Mouse (Mus musculus) kidney, adult 2 months (tissue): ENCODE measurements at regions not wholly inside any gene's neighbourhood (a gene's known extent, or its start where the extent isn't known, plus 50 kb on each side); places are given as distances from the start of the nearest gene placed in this dataset.

Experiments used
- CTCF ChIP-seq: fragments of 200-500 bp; conservative IDR thresholded peaks from 2 replicates; pipeline ENCODE4 v1.5.1; 2011; ENCODE audit warnings: low read depth, mild to moderate bottlenecking, control low read depth, low read length, moderate library complexity, mixed read lengths; ENCODE audit not compliant: insufficient read depth, insufficient read length
- POLR2A ChIP-seq: fragments of 200-500 bp; IDR thresholded peaks from one replicate; pipeline ENCODE4 v1.6.1; 2011; ENCODE audit warnings: low read depth, low read length, control low read depth

- TF ChIP-seq POLR2A (no peak), CTCF (no peak)
Observed at GRCm38 (mm10) chr3:149402496-149402895, 412.1 kb upstream of the Adgrl2 start.
